In genomic region chr17:28761871-28762270, GRCm38 (mm10) we compare ENCODE assay signal across 9 mouse cellular contexts. TPM values are rescaled to one million over a fixed set of nuclear protein-coding genes. Genes with fewer than 3 reads are reported as not detected.
DNase-seq lines count a peak whose midpoint lies in the region; ATAC-seq and TF ChIP-seq lines count a peak whose summit lies in the region.
"Had no signal": no experiment of that assay in that cellular context is flagged by ENCODE, and none has a peak within 500 bp of the region (broad histone marks: within the 10 kb centered on the region; RNA-seq: fewer than 3 reads in every experiment).

No protein-coding gene starts in this region.

- H3K27ac ChIP-seq in heart, embryonic 11.5 days (ENCODE audit: low read depth, low read length), result no peak overlapping the region
- H3K27ac ChIP-seq in stomach, postnatal 0 days (replicated peaks), result no peak overlapping the region

- H3K36me3 ChIP-seq in heart, embryonic 11.5 days (ENCODE audit: control insufficient read depth, insufficient read depth, low read length), result no peaks in the 10 kb centered on the region
- H3K36me3 ChIP-seq in stomach, postnatal 0 days (ENCODE audit: control insufficient read depth, insufficient read depth, low read length), result no peaks in the 10 kb centered on the region

- TF ChIP-seq CTCF in stomach, postnatal 0 days (IDR thresholded peaks at IDR 0.05; ENCODE audit: low read depth), result peak; percentile 96

- H3K4me1 ChIP-seq in heart, embryonic 11.5 days (ENCODE audit: control insufficient read depth, insufficient read depth, low read length), result no peaks in the 10 kb centered on the region
- no peaks in the 10 kb centered on the region for H3K4me1 ChIP-seq in stomach, postnatal 0 days (replicated peaks; ENCODE audit: control insufficient read depth, insufficient read depth)

- 20% methylated on average over 3 of the region's 3 CpGs for WGBS in heart, embryonic 11.5 days (ENCODE audit: insufficient replicate concordance)
- 13% methylated on average over 3 of the region's 3 CpGs for WGBS in stomach, postnatal 0 days

- peak; percentile 77 to 87 for DNase-seq in heart, adult 18-20 months
- DNase-seq in adrenal gland, adult 2 months, result peak; percentile 89
- DNase-seq in embryo, embryonic 11.5 days (ENCODE audit: low read depth, low spot score), result peak; percentile 51
- peak; percentile 80 to 84 for DNase-seq in heart, postnatal 36 days
- DNase-seq in left cerebral cortex, postnatal 10 days (ENCODE audit: extremely low spot score in 1 of 2, low spot score in 2 of 2), result peak; percentile 34 to 73
- peak; percentile 81 for DNase-seq in naive thymus-derived CD4-positive, alpha-beta T cell, adult 2 months (ENCODE audit: low read depth)
- DNase-seq in stomach, postnatal 0 days (ENCODE audit: low spot score), result peak; percentile 84

- no peak overlapping the region for H3K4me2 ChIP-seq in heart, embryonic 11.5 days
- no peak overlapping the region for H3K4me2 ChIP-seq in stomach, postnatal 0 days (replicated peaks; ENCODE audit: low read depth)

- no peaks in the 10 kb centered on the region for H3K9me3 ChIP-seq in heart, embryonic 11.5 days (replicated peaks; ENCODE audit: control insufficient read depth, low read length)
- H3K9me3 ChIP-seq in stomach, postnatal 0 days (ENCODE audit: control insufficient read depth, low read length), result no peaks in the 10 kb centered on the region

- no peak overlapping the region for H3K4me3 ChIP-seq in heart, embryonic 11.5 days (ENCODE audit: low read depth, low read length)
- no peak overlapping the region for H3K4me3 ChIP-seq in stomach, postnatal 0 days (ENCODE audit: low read depth, low read length)
- H3K4me3 ChIP-seq: myocyte had no signal

- H3K9ac ChIP-seq in heart, embryonic 11.5 days (ENCODE audit: low read depth, low read length), result no peak overlapping the region
- H3K9ac ChIP-seq in stomach, postnatal 0 days (ENCODE audit: low read length), result no peak overlapping the region

- intact Hi-C loops in heart, postnatal 36 days (cut with DNase I), result loop anchor here (1.0 to 2.0 kb wide), 3 partner anchors 39 to 165 kb away; partner anchors contain the start of genes Brpf3 and Mapk14
- intact Hi-C loops in left cerebral cortex, postnatal 10 days (cut with DNase I), result no loop called here

- ATAC-seq in heart, embryonic 11.5 days (replicated peaks; ENCODE audit: insufficient number of reproducible peaks, low FRiP score, low TSS enrichment), result no peak
- peak; percentile 52 for ATAC-seq in stomach, postnatal 0 days (ENCODE audit: low FRiP score, low TSS enrichment)

- H3K27me3 ChIP-seq in heart, embryonic 11.5 days (ENCODE audit: control insufficient read depth, insufficient read depth, low read length), result no peaks in the 10 kb centered on the region
- H3K27me3 ChIP-seq in stomach, postnatal 0 days (ENCODE audit: control insufficient read depth, insufficient read depth, low read length), result no peaks in the 10 kb centered on the region

- TF ChIP-seq EP300 in stomach, postnatal 0 days (optimal IDR thresholded peaks at IDR 0.05), result no peak

RNA-seq across cellular contexts. Expression of gene Mapk13, which starts 7.2 kb away (rescaled TPM):
- total RNA-seq in heart, adult 18-20 months (2021), result under 1 TPM in 1 of 2 experiments, not detected in 1; 0.46 TPM
- polyA plus RNA-seq in heart, embryonic 11.5 days (2014; fragmentation: Nextera tagmentation; extraction: Ambion mirVana), result 2.6 and 2.9 TPM in 2 replicates
- total RNA-seq in adrenal gland, adult 2 months (2021), result 100 to 1,000 TPM in 1 of 2 experiments, 10 to 100 TPM in 1; 97.4 to 350 TPM
- polyA plus RNA-seq in adrenal gland, adult 2 months (2012; rRNA removed), result 193 and 279 TPM in 2 replicates
- total RNA-seq in heart, postnatal 36 days (2021), result under 1 TPM in 1 of 2 experiments, not detected in 1; 0.19 TPM
- total RNA-seq in left cerebral cortex, postnatal 10 days (2021), result under 1 TPM; 0.66 to 0.75 TPM
- 211 and 220 TPM in 2 replicates for polyA plus RNA-seq in stomach, postnatal 0 days (2015; fragmentation: Nextera tagmentation; extraction: Ambion mirVana)

RNA-seq across cellular contexts. Expression of gene AC170998.1, which starts 36.0 kb away (rescaled TPM):
- total RNA-seq in heart, adult 18-20 months (2021), result under 1 TPM in 1 of 2 experiments, not detected in 1; 0.67 TPM
- polyA plus RNA-seq in heart, embryonic 11.5 days (2014; fragmentation: Nextera tagmentation; extraction: Ambion mirVana), result 1.8 and 2.3 TPM in 2 replicates
- total RNA-seq in adrenal gland, adult 2 months (2021), result 1 to 10 TPM in 1 of 2 experiments, not detected in 1; 1.7 TPM
- polyA plus RNA-seq in adrenal gland, adult 2 months (2012; rRNA removed), result 0.31 and 0.40 TPM in 2 replicates
- total RNA-seq in heart, postnatal 36 days (2021), result under 1 TPM in 1 of 2 experiments, not detected in 1; 0.62 TPM
- 1 to 10 TPM; 2.9 to 4.4 TPM for total RNA-seq in left cerebral cortex, postnatal 10 days (2021)
- 1.0 and 1.2 TPM in 2 replicates for polyA plus RNA-seq in stomach, postnatal 0 days (2015; fragmentation: Nextera tagmentation; extraction: Ambion mirVana)
- polyA plus RNA-seq: myocyte had no signal

RNA-seq across cellular contexts. Expression of gene Brpf3, which starts 39.0 kb away (rescaled TPM):
- 10 to 100 TPM; 14.8 to 19.6 TPM for total RNA-seq in heart, adult 18-20 months (2021)
- 12.1 and 13.4 TPM in 2 replicates for polyA plus RNA-seq in heart, embryonic 11.5 days (2014; fragmentation: Nextera tagmentation; extraction: Ambion mirVana)
- 100 to 1,000 TPM in 1 of 2 experiments, 10 to 100 TPM in 1; 65.1 to 134 TPM for total RNA-seq in adrenal gland, adult 2 months (2021)
- polyA plus RNA-seq in adrenal gland, adult 2 months (2012; rRNA removed), result 60.3 and 70.1 TPM in 2 replicates
- 10 to 100 TPM; 15.9 to 17.3 TPM for total RNA-seq in heart, postnatal 36 days (2021)
- 10 to 100 TPM; 44.5 to 55.7 TPM for total RNA-seq in left cerebral cortex, postnatal 10 days (2021)
- 5.2 and 5.7 TPM in 2 replicates for polyA plus RNA-seq in stomach, postnatal 0 days (2015; fragmentation: Nextera tagmentation; extraction: Ambion mirVana)

Comparison
In these comparisons a context has a peak if more than half of its experiments do, and no peak if none do; other contexts are left out.
1. RNA of gene Mapk13, which starts 7.2 kb away (total RNA-seq): 97.4 to 350 TPM in adrenal gland, adult 2 months; 0.66 to 0.75 TPM in left cerebral cortex, postnatal 10 days, 0.46 TPM in heart, adult 18-20 months and 0.19 TPM in heart, postnatal 36 days; every median in the first group is over 10 times any median in the second.
2. Peak in every context shown above with its lines, with median percentiles within 50 percentile points of each other: DNase-seq.